Mouse (Mus musculus) retina, embryonic 14.5 days (tissue): ENCODE measurements at regions not wholly inside any gene's neighbourhood (a gene's known extent, or its start where the extent isn't known, plus 50 kb on each side); places are given as distances from the start of the nearest gene placed in this dataset.

ENCODE experiments used
- DNase-seq: peaks from one replicate; pipeline ENCODE4 v3.0.0-alpha.2; 2015; ENCODE audit warnings: low spot score

DNA sequence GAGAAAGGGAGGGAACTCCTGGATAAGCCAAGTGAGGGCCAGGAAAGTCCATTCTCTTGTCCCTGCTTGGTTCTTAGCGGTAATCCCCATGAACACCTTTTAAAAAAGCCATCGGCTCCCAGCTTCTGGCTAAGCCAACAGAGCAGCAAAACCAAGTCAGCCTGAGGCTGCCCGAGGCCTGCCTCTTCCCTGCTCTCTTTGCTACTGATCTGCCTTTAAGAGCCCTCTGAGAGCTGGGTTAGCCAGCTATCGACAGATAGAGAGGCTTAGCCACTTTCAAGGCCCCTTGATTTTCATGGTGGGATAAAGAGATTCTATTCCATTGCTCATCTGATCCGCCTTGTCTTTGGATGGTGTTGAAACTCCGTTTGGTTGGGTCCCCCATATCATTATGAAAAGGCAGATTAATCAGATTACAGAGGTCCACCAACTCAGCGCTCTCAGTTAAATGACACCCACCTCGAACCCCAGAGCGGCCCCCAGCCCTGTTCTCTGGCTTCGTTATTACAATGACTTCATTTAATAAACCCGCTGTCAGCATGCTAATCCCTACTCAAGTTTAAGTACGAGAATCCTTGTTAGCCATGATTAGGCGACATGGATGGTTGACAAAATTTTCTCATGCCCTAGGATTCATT is 66.1 kb downstream of the Slc4a3 start:
- no peak for DNase-seq

DNA sequence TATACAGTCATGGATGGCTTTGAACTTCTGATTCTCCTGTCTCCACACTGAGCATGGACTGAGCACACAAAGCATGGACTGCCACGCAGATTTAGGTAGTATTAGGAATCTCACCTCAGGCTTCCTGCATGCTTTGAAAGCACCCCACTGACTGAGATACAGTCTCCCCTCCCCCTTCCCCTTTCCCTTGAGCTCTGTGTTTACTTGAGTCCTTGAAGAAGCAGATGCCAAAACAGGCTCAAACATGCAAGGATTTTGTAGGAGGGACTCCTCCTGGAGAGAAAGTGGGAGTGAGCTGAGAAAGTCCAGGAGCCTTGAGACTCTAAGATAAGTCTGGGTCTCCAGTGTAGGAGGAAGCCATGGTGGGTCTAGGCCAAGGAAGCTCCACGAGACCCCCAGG is 67.1 kb downstream of the Slc4a3 start:
- no peak for DNase-seq

DNA sequence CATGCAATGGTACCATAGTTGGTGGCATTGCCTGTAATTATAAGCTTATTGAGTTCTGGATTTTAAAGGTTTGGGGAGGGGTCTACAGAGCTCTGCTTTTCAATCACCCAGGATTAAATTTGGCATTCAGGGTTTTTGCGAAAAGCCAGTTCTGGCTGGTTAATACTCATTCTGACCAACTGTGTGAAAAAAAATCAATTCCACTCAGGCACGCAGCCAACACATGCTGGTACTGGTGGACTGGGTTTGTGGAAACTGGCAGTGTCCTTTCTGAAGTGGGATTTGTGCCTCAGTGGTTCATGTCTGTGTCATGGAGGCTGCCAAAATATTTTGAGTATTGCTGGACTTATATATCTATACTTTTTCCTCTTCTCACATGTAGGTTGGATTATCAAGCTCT is 70.9 kb downstream of the Slc4a3 start:
- no peak for DNase-seq

DNA sequence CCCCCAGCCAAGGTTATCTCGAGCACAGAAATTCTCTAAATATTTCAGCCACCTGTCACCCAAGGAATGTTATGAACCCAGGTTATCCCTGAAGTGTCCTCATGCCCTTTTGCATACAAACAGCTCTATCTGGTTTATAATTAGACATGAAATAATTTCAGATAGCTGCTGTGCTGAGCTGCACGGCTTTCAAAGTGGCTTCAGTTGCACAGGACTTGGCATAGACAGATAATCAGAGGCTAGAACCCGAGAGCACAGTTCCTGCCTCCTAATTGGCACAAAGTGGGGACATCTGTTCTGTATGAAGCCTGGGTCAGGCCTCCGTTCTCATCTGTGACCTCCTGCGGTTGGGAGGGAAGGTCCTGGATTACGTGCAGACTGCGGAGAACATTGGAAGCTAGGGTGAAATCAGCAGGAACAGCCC is 72.3 kb downstream of the Slc4a3 start:
- DNase-seq = no peak

DNA sequence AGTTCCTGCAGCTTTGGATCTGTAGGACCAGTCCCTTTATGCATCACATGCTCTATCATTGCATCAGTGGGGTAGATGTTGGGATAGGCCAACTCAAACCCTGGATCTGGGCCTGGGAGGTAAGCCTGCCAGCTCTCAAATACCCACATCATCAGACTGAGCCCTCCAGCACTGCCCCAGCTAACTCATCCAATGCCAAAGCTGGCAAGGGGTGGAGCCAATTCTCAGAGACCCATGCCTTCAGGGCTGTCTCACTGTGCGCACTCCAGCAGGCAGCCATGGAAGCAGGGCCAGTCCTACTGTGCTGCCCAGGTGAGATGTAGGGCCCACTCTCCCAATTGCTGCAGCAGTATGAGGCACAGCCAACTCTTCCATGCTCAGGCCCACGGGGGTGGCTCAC is 84.2 kb downstream of the Slc4a3 start:
- no peak for DNase-seq

DNA sequence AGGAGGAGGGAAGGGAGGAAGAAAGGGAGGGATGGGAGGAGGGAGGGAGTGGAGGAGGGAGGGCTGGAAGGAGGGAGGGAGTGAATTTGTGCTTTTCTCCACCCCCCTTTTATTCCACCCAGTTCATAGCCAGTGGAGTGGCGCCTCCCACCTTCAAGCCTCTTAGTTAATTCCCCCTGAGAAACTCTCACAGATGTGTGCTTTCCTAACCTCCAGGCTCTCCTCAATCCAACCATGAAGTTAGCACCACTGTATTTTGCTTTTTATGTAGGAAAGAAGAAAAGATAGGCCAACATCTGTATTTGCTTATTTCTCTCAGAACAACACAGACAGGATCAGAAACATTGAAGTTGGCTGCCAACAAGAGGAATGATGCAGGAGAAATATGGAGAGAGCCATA is 85.7 kb downstream of the Slc4a3 start:
- no peak for DNase-seq

DNA sequence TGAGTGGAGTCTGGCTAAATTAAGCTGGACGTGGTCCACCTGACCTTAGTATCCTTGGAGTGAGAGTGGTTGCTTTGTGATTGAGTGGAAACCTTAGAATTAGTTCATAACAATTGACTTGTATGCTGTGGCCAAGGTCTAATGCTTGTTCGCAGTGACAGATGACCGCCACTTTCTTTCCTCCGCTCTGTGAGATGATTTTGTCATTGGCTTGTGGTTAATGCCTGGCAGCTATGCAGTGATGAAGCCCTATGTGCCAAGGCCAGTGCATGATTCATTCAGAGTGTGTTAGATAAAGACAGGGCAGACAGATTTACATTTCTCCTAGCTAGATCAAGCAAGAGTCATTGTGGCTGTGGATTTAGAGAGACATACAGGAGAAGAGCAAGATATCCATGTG is 89.5 kb downstream of the Slc4a3 start:
- no peak for DNase-seq

DNA sequence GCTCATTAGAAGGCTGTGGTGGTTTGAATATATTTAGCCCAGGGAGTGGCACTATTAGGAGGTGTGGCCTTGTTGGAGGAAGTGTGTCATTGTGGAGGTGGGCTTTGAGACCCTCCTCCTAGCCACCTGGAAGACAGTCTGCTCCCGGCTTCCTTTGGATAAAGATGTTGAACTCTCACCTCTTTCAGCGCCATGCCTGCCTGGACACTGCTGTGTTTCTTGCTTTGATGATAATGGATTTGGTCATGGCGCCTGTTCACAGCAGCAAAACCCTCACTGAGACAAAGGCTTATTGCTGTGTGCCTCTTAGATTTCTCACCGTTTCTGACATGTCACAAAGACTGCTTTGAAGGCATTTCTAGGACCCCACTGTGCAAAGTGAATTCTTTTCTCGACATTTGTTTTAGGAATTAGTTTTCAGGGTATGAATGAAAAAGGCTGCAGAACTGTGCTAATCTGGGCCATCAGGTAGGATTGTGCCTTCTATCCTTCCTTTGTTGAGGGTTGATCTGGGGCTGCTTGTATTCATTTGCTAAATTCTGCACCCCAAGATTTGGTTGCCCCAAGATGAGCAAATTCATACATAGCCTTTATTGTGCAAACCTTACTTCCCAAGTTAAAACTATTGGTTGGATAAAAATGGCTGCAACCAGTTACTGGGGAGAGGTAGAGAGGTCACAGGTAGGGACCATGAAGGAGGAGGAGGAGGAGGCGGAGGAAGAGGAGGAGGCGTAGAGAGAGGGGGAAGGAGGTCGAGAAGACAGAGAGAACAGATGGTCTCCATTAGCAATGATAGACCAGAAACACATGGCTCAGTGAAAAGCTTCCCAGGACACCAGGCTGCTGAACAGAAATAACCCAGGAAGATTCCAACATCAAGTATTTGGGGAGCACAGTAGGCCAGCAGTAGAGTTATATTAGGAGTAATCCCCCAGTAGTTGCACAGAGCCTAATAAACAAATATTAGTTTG is 93.2 kb downstream of the Slc4a3 start:
- DNase-seq = peak; percentile 42

DNA sequence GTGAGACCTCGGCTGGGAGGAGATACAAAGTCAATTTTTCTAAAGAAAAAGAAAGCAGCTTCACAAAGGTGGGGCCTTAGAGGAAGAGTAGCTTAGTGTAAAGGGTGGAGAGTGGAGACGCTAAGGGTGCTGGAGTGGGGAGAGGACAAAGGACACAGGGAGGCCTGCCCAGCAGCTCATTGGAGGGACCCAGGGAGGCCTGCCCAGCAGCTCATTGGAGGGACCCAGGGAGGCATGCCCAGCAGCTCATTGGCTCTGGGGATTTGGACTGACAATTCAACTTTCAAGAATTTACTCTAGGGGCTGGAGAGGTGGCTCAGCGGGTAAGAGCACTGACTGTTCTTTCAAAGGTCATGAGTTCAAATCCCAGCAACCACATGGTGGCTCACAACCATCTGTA is 96.4 kb downstream of the Slc4a3 start:
- DNase-seq = no peak

DNA sequence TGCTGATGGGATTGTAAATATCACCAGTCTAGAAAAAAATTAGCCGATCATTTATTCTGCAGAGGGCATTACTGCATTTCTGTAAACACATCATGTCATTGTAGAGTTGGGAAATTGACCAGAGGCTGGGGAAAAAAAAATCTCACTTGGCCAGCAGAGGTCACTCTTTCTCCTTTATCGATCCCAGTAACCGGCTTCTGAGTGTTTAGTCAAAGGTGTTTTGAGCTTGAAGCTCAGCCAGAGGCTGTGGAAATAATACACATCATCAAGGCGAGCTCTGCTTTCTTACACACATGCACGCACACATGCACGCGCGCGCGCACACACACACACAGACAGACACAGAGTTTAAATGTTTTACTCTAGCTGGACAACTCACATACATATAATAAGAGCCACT is 106.5 kb downstream of the Slc4a3 start:
- DNase-seq = peak; percentile 94

DNA sequence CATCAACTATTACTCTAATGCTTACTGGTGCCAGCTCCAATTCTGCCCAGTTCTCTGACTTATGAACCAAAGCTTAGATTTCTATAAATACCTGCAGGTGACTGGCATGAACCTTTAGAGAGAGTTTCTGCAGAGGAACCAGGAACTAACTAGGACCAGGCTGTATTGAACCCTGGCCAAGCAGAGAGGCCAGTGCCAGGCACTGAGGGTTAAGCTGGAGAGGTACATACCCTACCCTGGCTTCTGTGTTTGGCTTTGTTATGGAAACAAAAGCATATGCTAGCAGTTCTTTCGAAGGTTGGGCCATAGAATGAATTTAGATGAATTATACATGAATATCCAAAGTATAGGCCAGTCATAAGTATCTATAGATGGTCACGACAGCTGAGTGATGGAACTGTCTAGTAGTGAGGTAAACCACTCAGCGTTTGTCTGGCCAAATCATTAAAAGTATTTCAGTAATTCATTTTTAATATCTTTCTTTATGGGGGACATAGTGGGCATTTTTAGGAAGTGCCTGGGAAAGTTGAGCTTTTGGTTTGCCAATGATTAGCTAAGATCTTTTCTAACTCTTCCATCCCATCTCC is 107.0 kb downstream of the Slc4a3 start:
- no peak for DNase-seq

DNA sequence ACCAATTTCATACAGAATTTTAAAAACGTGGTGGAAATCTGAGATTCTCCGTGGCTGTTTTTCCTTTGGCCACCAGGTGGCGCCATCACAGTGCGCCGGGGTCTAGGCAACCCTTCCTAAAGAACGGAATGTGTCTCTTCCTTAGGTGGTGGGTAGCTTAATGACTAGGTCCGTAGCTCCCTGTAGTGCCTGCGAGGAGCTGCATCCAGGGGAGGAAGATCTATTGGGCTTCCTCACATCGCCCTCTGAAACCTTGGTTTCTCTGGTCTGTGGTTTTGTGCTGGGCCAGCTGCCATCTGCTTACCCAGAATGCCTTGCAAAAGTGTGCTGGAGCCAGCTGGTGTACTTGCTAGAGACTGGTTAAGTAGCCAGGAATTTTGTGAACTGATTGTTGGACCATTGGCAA is 107.6 kb downstream of the Slc4a3 start:
- DNase-seq = peak; percentile 78

DNA sequence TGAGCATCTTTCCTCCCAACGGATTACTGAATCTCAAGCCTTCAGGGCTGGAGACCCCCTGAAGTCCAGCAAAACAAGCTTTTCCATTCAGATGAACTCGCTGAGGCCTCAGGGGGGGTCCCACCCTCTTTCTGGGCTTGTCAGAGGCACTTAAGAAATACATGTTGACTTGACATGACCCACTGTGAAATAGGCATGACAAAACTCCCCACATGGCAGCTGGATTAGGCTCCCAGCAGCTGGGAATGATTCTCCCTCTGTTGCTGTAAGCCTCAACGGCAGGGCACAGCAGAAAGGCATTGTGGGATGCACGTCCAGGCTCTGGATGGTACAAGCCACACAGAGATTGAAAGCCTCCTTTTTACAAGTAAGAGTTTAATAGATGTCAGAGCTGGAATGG is 110.5 kb downstream of the Slc4a3 start:
- DNase-seq = no peak

DNA sequence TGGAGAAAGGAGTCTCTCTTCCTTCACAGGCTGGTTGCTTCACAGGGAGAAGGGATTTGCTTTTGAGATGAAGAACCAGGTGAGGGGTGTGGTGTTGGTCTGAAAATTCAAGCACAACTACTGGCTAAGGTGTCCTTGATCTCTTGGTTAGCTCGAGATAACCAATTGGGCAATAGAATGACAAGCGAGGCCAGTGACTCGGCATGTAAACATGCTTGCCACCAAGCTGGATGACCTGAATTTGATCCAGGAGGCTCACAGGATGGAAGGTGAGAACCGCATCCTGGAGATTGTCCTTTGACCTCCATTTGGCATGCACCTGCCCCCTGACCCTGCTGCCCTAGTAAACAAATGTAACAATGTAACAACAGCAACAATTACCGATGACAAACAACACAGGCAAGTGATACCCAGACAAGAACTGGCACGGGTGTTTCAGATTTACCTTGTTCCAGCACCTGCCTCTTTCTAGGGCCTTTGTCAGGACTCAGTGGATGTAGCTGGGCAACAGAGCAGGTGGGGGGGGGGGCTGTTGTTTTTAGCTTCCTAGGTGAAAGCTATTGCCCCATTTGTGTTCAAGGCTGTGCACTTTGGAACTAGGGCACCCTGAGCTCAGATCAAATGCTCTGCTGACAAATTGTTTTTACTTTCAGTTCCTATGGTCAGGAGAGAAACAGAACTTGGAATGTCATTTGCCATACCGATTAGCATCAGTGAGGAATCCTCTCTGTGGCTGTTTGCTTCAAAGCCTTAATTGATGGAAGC is 114.5 kb downstream of the Slc4a3 start:
- DNase-seq = no peak

DNA sequence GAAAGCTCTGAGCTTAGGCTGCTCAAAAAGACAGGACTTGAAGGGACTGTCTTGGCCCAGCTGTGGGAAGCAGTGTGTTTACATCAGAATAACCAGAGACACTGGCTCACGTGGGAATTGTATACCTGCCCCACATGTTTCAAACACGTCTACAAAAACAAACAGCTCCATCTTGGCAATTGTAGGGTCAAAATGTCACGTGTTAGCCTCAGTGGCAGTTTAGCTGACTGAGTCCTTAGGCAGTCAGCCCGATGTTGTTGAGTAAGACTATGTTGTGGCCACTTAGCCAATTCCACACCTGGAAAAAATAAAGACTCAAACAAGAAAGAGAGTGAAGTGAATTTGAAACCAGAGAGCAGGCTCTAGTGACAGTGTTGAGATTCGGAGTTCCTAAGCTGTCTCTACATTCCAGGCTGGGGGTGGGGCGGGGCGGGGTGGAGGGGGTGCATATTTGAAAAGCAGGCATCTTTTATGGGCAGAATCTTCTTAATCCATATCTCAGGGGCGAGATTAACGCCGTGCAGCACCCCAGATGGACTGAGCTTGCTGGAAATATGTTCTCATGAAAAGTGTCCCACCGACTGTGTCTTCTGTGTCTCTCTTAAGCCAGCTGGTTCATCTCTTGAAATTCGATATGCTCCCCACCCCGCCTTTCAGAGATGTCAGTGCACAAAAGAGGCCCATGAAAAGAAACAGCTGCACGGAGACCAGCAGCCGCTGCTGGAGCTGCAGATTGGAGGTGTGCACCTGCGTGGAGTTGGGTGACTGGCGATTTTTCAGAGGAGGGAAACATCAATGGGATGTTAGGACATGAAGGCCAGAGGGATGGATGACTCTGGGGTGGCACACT is 116.3 kb downstream of the Slc4a3 start:
- no peak for DNase-seq

DNA sequence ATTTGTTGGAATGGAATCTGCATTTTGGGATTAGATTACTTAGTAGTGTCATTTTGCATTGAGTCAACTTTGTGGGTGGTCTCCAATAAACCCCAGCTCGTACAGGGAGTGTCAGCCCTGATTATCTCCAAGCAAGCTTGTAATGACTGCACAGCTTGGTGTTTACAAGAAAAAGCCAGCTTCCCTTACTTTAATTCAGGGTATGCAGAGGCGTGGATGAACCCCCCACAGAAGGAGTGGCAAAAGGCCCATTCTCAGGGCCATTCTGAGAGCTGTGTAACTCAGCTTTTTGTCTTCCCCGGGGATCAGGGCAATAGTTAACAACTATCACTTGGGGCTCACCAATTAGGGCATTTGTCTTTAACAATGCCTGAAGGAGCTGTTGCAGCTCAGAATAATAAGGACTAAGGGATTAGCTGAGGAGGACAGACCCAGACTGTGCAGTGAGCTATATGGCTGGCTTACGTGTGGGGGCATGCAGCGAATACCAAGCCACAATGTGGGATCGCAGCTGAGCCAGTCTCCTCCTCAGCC is 121.7 kb downstream of the Slc4a3 start:
- DNase-seq = peak; percentile 83

DNA sequence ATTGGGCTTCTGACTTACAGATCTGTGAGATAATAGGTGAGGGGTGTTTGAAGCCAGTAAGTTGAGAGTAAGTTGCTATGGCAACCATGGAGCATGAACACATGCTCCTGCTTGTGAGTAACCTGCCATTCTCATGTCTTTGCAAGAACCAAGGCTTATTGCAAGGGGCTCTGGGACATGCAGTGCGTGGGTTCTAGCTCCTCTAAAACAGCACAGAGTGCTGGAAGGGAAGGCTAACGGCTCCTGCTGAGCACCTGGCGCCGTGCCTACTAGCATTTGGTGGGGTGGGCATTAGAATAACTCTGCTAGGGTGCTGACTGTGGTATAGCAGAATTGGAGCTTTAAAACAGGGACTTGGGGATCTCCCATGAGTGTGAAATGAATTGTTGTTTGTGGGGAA is 130.2 kb downstream of the Slc4a3 start:
- DNase-seq = no peak

DNA sequence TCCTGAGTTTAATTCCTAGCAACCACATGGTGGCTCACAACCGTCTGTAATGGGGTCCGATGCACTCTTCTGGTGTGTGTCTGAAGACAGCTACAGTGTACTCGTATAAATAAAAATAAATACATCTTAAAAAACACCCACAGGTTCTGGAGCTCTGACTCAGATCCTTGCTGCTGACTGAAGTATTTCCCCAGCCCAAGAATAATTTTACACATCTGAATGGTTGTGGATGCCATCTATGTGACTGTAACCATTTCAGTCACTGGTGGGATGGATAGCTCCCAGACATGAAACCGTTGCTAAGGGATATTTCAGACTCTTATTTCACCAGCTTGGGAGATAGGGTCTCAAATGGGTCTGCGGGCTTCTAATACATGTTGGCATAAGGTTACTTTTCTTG is 131.6 kb downstream of the Slc4a3 start:
- DNase-seq = no peak

DNA sequence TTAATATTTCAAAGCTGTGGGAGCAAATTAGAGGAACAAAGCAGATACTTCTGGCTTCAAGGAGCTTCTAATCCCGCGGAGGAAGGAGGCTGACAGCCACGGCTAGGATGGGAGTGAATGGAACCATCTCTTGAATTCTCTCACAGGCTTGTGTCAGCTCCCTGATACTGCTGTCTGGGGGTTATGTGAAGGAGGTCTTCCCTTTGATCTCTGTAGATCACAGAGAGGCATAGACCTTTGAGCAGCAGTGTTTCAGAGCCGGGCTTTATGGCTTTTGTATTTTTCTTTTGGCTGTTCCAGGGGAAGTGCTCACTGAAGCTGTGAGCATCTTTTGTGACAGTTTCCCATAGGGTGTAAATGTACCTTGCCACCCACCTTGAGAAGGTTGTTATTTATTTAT is 132.2 kb downstream of the Slc4a3 start:
- no peak for DNase-seq

DNA sequence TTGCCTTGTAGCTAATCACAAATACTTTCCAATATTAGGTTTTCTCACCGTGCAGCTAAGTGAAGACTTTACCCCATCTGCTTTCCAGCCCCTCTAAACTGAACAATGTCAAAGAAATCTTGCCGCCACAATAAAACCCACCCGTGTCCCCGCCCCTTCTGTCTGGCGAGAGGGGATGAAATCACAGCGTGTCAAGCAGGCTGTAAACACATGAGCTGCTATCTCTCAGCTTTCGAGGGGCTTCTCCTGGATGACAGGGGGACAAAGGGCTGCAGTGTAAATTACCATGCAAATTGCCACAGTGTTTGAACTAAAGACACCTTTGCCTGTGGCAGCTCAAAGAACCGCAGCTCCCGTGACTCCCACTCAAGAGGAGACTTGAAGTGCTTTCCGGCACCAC is 134.3 kb downstream of the Slc4a3 start:
- DNase-seq = no peak

DNA sequence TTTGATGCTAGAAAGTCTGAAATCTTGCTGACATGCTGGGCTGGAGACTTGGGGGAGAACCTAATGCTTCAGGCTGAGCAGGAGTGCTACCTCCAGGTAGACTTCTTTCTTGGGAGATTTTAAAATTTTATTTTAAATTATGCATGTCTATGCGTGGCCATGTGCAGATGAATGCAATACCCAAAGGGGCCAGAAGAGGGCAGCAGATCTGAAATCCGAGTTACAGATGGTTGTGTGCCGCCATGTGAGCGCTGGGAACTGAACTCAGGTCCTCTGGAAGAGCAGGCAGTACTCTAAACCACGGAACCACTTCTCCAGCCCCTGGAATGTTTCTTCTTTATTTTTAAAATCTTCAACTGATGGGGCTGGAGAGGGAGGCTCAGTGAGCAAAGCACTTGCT is 135.8 kb downstream of the Slc4a3 start:
- DNase-seq = no peak
